Mouse (Mus musculus) limb, embryonic 13.5 days (tissue): Measurements from ENCODE around the gene E2f4. TPM values are rescaled to one million over a fixed set of nuclear protein-coding genes. Genes with fewer than 3 reads are reported as not detected.
A peak's percentile ranks its signal among the peaks of the same experiment; 100 is the strongest.

ENCODE experiments used
- ATAC-seq: fragments of 200-750 bp; cut with Nextera tagmentation; 2 replicates; pipeline ENCODE4 v1.8.0; 2017; ENCODE audit warnings: low read depth, moderate number of reproducible peaks, moderate TSS enrichment; ENCODE audit not compliant: low FRiP score
- H3K27ac ChIP-seq: fragments of 300-500 bp; sonication (generic); 2 replicates; pipeline ENCODE4 v1.5.1; 2015; ENCODE audit warnings: inconsistent platforms, mild to moderate bottlenecking, moderate library complexity
- H3K27me3 ChIP-seq: fragments of 300-500 bp; sonication (generic); 2 replicates; pipeline ENCODE4 v1.6.1; 2015; ENCODE audit warnings: mild to moderate bottlenecking, inconsistent platforms
- H3K36me3 ChIP-seq: fragments of 300-500 bp; sonication (generic); 2 replicates; pipeline ENCODE4 v1.6.1; 2015; ENCODE audit warnings: inconsistent platforms, mild to moderate bottlenecking, moderate library complexity
- H3K4me1 ChIP-seq: fragments of 300-500 bp; sonication (generic); 2 replicates; pipeline ENCODE4 v1.6.1; 2015; ENCODE audit warnings: inconsistent platforms
- H3K4me2 ChIP-seq: fragments of 300-500 bp; sonication (generic); replicated peaks from 2 replicates; pipeline ENCODE4 v1.6.1; 2015; ENCODE audit warnings: inconsistent platforms, mild to moderate bottlenecking, moderate library complexity
- H3K4me3 ChIP-seq: fragments of 300-500 bp; sonication (generic); 2 replicates; pipeline ENCODE4 v1.5.1; 2015; ENCODE audit warnings: moderate library complexity, mild to moderate bottlenecking, inconsistent platforms
- H3K9ac ChIP-seq: fragments of 300-500 bp; sonication (generic); 2 replicates; pipeline ENCODE4 v1.6.1; 2015; ENCODE audit warnings: mild to moderate bottlenecking, inconsistent platforms
- H3K9me3 ChIP-seq: fragments of 300-500 bp; sonication (generic); 2 replicates; pipeline ENCODE4 v1.6.1; 2016; ENCODE audit warnings: inconsistent platforms
- WGBS: fragments of 180-500 bp; shearing (Covaris S2); methylation state at CpG from one replicate; pipeline ENCODE4 v1.1.7; 2015; 5-methylcytosine and 5-hydroxymethylcytosine counted together
- polyA plus RNA-seq: library from polyadenylated mRNA; unstranded; fragments of >200 nt; fragmentation: Nextera tagmentation; extraction: Ambion mirVana; gene quantifications from 2 replicates; pipeline ENCODE4 v1.2.1, GENCODE M21; 2015

E2f4 gene
- polyA plus RNA-seq, 1 experiment from 2014 or later, result 73.6 TPM

GRCm38 (mm10) chr8:105260371-105261099, 36.9 kb upstream of the E2f4 start:
- no peak for ATAC-seq
- H3K9ac ChIP-seq, result no peak overlapping the region
- H3K9me3 ChIP-seq, result peaks cover 5% of the 10 kb centered on the region; the same call in 1 of the 2 replicates
- peaks cover 87% of the 10 kb centered on the region for H3K27me3 ChIP-seq
- no peak overlapping the region for H3K4me2 ChIP-seq
- H3K4me1 ChIP-seq, result peaks cover 26% of the 10 kb centered on the region
- H3K27ac ChIP-seq, result no peak overlapping the region
- 59% methylated on average over 7 of the region's 7 CpGs for whole genome bisulfite sequencing
- no peak overlapping the region for H3K4me3 ChIP-seq
- H3K36me3 ChIP-seq, result no peaks in the 10 kb centered on the region

GRCm38 (mm10) chr8:105261326-105261980, 36.0 kb upstream of the E2f4 start:
- Histone ChIP-seq H3K4me3 (no peak overlapping the region), H3K9me3 (peaks cover 8% of the 10 kb centered on the region; the same call in 1 of the 2 replicates), H3K27ac (no peak overlapping the region), H3K27me3 (peaks cover 86% of the 10 kb centered on the region), H3K4me1 (peaks cover 24% of the 10 kb centered on the region), H3K9ac (no peak overlapping the region), H3K36me3 (no peaks in the 10 kb centered on the region), H3K4me2 (no peak overlapping the region)
- WGBS, result 86% methylated on average over 12 of the region's 12 CpGs
- no peak for ATAC-seq

- H3K4me1 ChIP-seq, result peaks cover 30% of the 10 kb centered on the region
- 40% methylated on average over 16 of the region's 16 CpGs for WGBS
- no peaks in the 10 kb centered on the region for H3K36me3 ChIP-seq
- H3K27ac ChIP-seq, result no peak overlapping the region
- ATAC-seq, result no peak
- H3K27me3 ChIP-seq, result peaks cover 90% of the 10 kb centered on the region
- peak overlapping the region; percentile 69 for H3K4me3 ChIP-seq
- no peak overlapping the region for H3K9ac ChIP-seq
- peaks cover 9% of the 10 kb centered on the region; the same call in 1 of the 2 replicates for H3K9me3 ChIP-seq
- peak overlapping the region; percentile 87 for H3K4me2 ChIP-seq
Measured at GRCm38 (mm10) chr8:105263244-105263912, 34.1 kb upstream of the E2f4 start.

- ATAC-seq, result peak; percentile 66
- under 1% methylated on average over 54 of the region's 54 CpGs for WGBS
- H3K27me3 ChIP-seq, result peaks cover 90% of the 10 kb centered on the region
- H3K9ac ChIP-seq, result peak within 1 kb of the TSS; percentile 76
- peaks cover 30% of the 10 kb centered on the region for H3K4me1 ChIP-seq
- H3K27ac ChIP-seq, result no peak within 1 kb of the TSS
- peak within 1 kb of the TSS; percentile 69 for H3K4me3 ChIP-seq
- peak within 1 kb of the TSS; percentile 87 for H3K4me2 ChIP-seq
- H3K36me3 ChIP-seq, result no peaks in the 10 kb centered on the region
- H3K9me3 ChIP-seq, result peaks cover 9% of the 10 kb centered on the region; the same call in 1 of the 2 replicates
Measured at GRCm38 (mm10) chr8:105264024-105264982, 33.2 kb upstream of the E2f4 start, which contains the start of the genes Tradd and Fbxl8. Gene Tradd (minus strand): TSS chr8:105264609. Gene Fbxl8 (plus strand): TSS chr8:105264648.

GRCm38 (mm10) chr8:105265128-105265527, 32.3 kb upstream of the E2f4 start:
- no peaks in the 10 kb centered on the region for H3K36me3 ChIP-seq
- peaks cover 90% of the 10 kb centered on the region for H3K27me3 ChIP-seq
- H3K9ac ChIP-seq, result peak overlapping the region; percentile 76; the same call in 1 of the 2 replicates
- peaks cover 9% of the 10 kb centered on the region; the same call in 1 of the 2 replicates for H3K9me3 ChIP-seq
- WGBS, result 6% methylated on average over 10 of the region's 10 CpGs
- peak overlapping the region; percentile 87 for H3K4me2 ChIP-seq
- no peak for ATAC-seq
- H3K4me1 ChIP-seq, result peaks cover 31% of the 10 kb centered on the region
- H3K27ac ChIP-seq, result no peak overlapping the region
- peak overlapping the region; percentile 69 for H3K4me3 ChIP-seq

- Histone ChIP-seq H3K4me3 (no peak overlapping the region), H3K4me2 (no peak overlapping the region)
- WGBS, result 18% methylated on average over 13 of the region's 13 CpGs
Measured at GRCm38 (mm10) chr8:105266775-105267174, 30.7 kb upstream of the E2f4 start.

GRCm38 (mm10) chr8:105268342-105269074, 29.0 kb upstream of the E2f4 start:
- Histone ChIP-seq H3K27me3 (peaks cover 94% of the 10 kb centered on the region), H3K36me3 (no peaks in the 10 kb centered on the region), H3K4me3 (peak overlapping the region; percentile 52), H3K9me3 (0 out of 2 replicates have a peak, but pooled peaks cover 4% of the 10 kb centered on the region), H3K4me1 (peaks cover 40% of the 10 kb centered on the region), H3K9ac (peak overlapping the region; percentile 62), H3K4me2 (peak overlapping the region; percentile 87), H3K27ac (no peak overlapping the region)
- WGBS, result under 1% methylated on average over 65 of the region's 65 CpGs
- ATAC-seq, result peak; percentile 66

More at GRCm38 (mm10) chr8:105266775-105267174, 30.7 kb upstream of the E2f4 start:
- Histone ChIP-seq H3K36me3 (no peaks in the 10 kb centered on the region), H3K9ac (no peak overlapping the region), H3K27ac (no peak overlapping the region), H3K27me3 (peaks cover 90% of the 10 kb centered on the region), H3K4me1 (peaks cover 40% of the 10 kb centered on the region), H3K9me3 (0 out of 2 replicates have a peak, but pooled peaks cover 4% of the 10 kb centered on the region)
- no peak for ATAC-seq

GRCm38 (mm10) chr8:105269075-105269458, 28.4 kb upstream of the E2f4 start:
- H3K4me3 ChIP-seq, result peak overlapping the region; percentile 52
- H3K27ac ChIP-seq, result no peak overlapping the region
- WGBS, result 2% methylated on average over 10 of the region's 10 CpGs
- peak overlapping the region; percentile 62 for H3K9ac ChIP-seq
- H3K36me3 ChIP-seq, result no peaks in the 10 kb centered on the region
- H3K4me2 ChIP-seq, result peak overlapping the region; percentile 87
- H3K9me3 ChIP-seq, result 0 out of 2 replicates have a peak, but pooled peaks cover 4% of the 10 kb centered on the region
- peaks cover 40% of the 10 kb centered on the region for H3K4me1 ChIP-seq
- peaks cover 94% of the 10 kb centered on the region for H3K27me3 ChIP-seq
- ATAC-seq, result 0 out of 2 replicates have a peak, but pooled peaks have one; percentile 1

- peaks cover 40% of the 10 kb centered on the region for H3K4me1 ChIP-seq
Measured at GRCm38 (mm10) chr8:105269461-105269947, 28.0 kb upstream of the E2f4 start, which contains the start of gene Hsf4. Gene Hsf4 (plus strand): TSS chr8:105269801.

More at GRCm38 (mm10) chr8:105269461-105269947, 28.0 kb upstream of the E2f4 start, which contains the start of gene Hsf4:
- no peak for ATAC-seq
- H3K27me3 ChIP-seq, result peaks cover 96% of the 10 kb centered on the region
- WGBS, result under 1% methylated on average over 42 of the region's 42 CpGs
- H3K9me3 ChIP-seq, result 0 out of 2 replicates have a peak, but pooled peaks cover 4% of the 10 kb centered on the region
- peak within 1 kb of the TSS; percentile 62 for H3K9ac ChIP-seq
- peak within 1 kb of the TSS; percentile 52 for H3K4me3 ChIP-seq
- H3K4me2 ChIP-seq, result peak within 1 kb of the TSS; percentile 87
- no peak within 1 kb of the TSS for H3K27ac ChIP-seq
- H3K36me3 ChIP-seq, result no peaks in the 10 kb centered on the region
